Mouse (Mus musculus) yolk sac, embryonic 10.5 days (tissue): ENCODE data around the gene Ccdc13.

Source experiments
- DNase-seq: peaks from one replicate; pipeline ENCODE4 v3.0.0-alpha.2; 2017; ENCODE audit warnings: low spot score

The Ccdc13 gene

DNA sequence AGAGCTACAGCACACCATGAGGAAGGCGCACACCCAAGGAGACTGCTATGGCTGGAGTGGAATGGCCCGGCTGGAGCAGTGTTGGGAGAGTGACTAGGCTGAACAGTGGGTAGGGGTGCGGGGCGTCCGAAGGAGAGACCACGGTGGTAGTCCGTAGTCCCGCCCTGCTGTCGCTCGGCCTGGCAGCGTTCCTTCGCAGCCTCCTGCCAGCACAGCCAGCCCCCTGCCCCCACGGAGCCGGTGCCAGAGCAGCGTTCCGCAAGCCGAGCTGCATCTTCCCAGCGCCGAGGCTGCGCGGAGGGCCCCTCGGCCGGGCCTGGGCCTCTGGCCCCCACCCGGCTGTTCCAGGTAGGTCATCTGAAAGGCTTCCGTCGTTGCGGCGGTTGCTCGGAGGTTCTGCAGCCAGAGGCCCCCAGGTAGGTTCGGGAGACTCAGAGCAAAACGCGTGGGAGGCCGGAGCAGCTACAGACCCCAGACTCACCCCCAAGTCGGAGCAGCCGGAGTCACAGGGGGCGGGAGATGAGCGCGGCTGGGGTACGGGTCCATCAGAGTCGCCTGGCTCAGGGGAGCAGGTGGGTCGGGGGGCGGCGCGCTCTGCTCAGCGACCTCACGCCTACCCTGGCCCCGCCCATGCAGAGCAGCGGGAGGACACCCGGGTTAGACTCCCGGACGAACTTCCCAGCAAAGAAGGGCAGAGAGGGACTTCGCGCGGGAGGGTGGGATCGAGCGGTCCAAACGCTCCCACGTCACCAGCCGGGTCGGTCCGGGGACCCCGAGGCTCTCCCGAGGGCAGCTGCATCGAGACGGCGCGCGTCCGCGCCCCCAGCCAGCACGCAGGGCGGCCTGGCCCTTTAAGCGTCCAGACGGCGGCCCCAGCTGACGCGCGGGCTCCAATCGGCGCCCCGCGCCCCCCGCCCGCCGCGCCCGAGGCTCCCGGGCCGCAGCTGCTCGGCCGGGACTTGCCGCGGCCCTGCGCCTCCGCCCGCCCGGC lies 79.9 kb downstream of the Ccdc13 start, which contains the start of gene Zfp651:
Gene Zfp651 (plus strand): TSS at position 240 of the 991 bp plus-strand sequence.
- peak; percentile 89 for DNase-seq

DNA sequence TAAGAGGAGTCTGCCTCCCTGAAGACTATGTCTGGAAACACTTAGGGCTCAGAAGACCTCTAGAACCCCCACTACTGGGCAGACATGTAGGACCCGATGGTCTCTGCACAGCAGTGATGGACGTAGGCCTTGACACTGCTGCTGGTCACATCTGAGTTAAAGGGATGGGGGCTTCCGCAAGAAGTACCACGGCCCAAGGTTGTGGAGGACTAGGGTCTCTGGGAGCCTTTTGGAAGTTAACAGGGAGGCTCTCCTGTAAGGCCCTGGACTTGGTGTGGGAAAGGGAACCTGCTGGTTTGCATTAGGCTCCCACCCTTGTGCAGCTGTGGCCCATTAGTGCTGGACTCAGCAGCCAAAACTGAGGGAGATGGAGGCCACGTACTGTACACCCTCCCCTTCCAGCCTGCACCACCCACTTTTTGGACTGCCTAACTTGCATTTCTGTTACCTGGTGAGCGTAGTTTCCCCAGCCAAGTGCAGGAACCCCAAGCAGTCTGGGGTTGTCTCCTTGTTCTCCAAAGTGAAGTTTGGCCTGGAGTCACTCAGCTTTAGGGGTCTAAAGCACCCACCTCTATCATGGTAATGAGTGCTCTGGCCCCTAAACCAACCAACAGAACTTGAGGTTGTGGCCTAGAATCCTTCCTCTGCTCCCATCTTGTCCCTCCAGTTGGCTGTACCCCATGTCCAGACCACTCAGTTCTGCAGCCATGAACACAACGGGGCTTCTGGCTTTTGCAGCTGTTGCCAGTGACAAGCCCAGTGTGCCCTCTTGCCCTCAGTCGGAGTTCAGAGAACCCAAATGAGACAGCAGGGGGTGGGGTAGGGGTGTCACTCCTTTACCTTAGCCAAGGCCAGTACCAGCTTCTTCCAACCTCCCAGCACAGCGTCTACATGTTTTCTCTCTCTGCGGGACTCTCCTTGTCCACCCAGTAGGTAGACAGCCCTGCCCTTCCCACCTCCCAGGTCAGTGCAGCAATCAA lies 81.1 kb downstream of the Ccdc13 start:
- no peak for DNase-seq

GRCm38 (mm10) chr9:121757432-121757831 lies 81.8 kb downstream of the Ccdc13 start:
- DNase-seq, result no peak

GRCm38 (mm10) chr9:121756785-121757184 lies 82.5 kb downstream of the Ccdc13 start:
- DNase-seq, result no peak

- DNase-seq, result no peak
These were observed 84.6 kb downstream of the Ccdc13 start for GRCm38 (mm10) chr9:121754624-121755023.

- DNase-seq, result no peak
These were observed 86.5 kb downstream of the Ccdc13 start for GRCm38 (mm10) chr9:121752774-121753173.
